Mouse (Mus musculus) brain, embryonic 14.5 days (tissue): ENCODE measurements around the gene Xpo4.

Source experiments
- CTCF ChIP-seq: fragments of 200-500 bp; IDR thresholded peaks from 2 replicates; pipeline ENCODE4 v1.5.1; 2012; ENCODE audit warnings: inconsistent platforms, mild to moderate bottlenecking, moderate library complexity, borderline replicate concordance; ENCODE audit not compliant: insufficient read depth, insufficient read length; ENCODE audit errors: extremely low read depth
- POLR2A ChIP-seq: fragments of 200-500 bp; IDR thresholded peaks from 2 replicates; pipeline ENCODE4 v1.6.1; 2012; ENCODE audit warnings: mild to moderate bottlenecking, inconsistent platforms, borderline replicate concordance; ENCODE audit not compliant: poor library complexity, insufficient read depth, insufficient read length, severe bottlenecking; ENCODE audit errors: extremely low read depth

GRCm38 (mm10) chr14:57706760-57707099 lies 41.5 kb upstream of the Xpo4 start:
- TF ChIP-seq POLR2A (no peak), CTCF (no peak)
